Mouse (Mus musculus) spleen, adult 12 weeks (tissue): ENCODE measurements around the gene Pde4b.

Experiments
- DNase-seq: peaks from one replicate; pipeline ENCODE4 v3.0.0; 2022; ENCODE audit warnings: low spot score

Gene Pde4b

GRCm38 (mm10) chr4:102539598-102540180, 452.3 kb downstream of the Pde4b start:
- no peak for DNase-seq

GRCm38 (mm10) chr4:102542976-102543375, 455.6 kb downstream of the Pde4b start:
- no peak for DNase-seq

GRCm38 (mm10) chr4:102545226-102545625, 457.9 kb downstream of the Pde4b start:
- no peak for DNase-seq

- no peak for DNase-seq
These were observed 468.2 kb downstream of the Pde4b start for GRCm38 (mm10) chr4:102555566-102555965.

GRCm38 (mm10) chr4:102557006-102557405, 469.7 kb downstream of the Pde4b start:
- no peak for DNase-seq

- DNase-seq = no peak
These were observed 470.3 kb downstream of the Pde4b start for GRCm38 (mm10) chr4:102557508-102558220.

- no peak for DNase-seq
These were observed 471.0 kb downstream of the Pde4b start for GRCm38 (mm10) chr4:102558328-102558727.

GRCm38 (mm10) chr4:102560676-102561280, 473.4 kb downstream of the Pde4b start:
- DNase-seq = no peak

- DNase-seq = no peak
These were observed 476.0 kb downstream of the Pde4b start for GRCm38 (mm10) chr4:102563273-102563855.

- no peak for DNase-seq
These were observed 476.9 kb downstream of the Pde4b start for GRCm38 (mm10) chr4:102564286-102564685.

- no peak for DNase-seq
These were observed 479.1 kb downstream of the Pde4b start for GRCm38 (mm10) chr4:102566421-102566820.

- no peak for DNase-seq
These were observed 479.8 kb downstream of the Pde4b start for GRCm38 (mm10) chr4:102567111-102567510.

GRCm38 (mm10) chr4:102567676-102568254, 480.4 kb downstream of the Pde4b start:
- DNase-seq = no peak

- DNase-seq = peak; percentile 27
These were observed 481.2 kb downstream of the Pde4b start for GRCm38 (mm10) chr4:102568591-102568990.

GRCm38 (mm10) chr4:102569101-102569583, 481.8 kb downstream of the Pde4b start:
- peak; percentile 53 for DNase-seq

- DNase-seq = peak; percentile 42
These were observed 482.8 kb downstream of the Pde4b start for GRCm38 (mm10) chr4:102569950-102570765.

- DNase-seq = peak; percentile 21
These were observed 483.5 kb downstream of the Pde4b start for GRCm38 (mm10) chr4:102570766-102571411.

- peak; percentile 14 for DNase-seq
These were observed 484.7 kb downstream of the Pde4b start for GRCm38 (mm10) chr4:102572031-102572430.

- no peak for DNase-seq
These were observed 485.2 kb downstream of the Pde4b start for GRCm38 (mm10) chr4:102572591-102572990.

GRCm38 (mm10) chr4:102573361-102573781, 486.0 kb downstream of the Pde4b start:
- no peak for DNase-seq

- peak; percentile 28 for DNase-seq
These were observed 486.9 kb downstream of the Pde4b start for GRCm38 (mm10) chr4:102574226-102574625.
